Mouse (Mus musculus): ENCODE measurements around the gene Rnh1. TPM values are rescaled to one million over a fixed set of nuclear protein-coding genes. Genes with fewer than 3 reads are reported as not detected.

The Rnh1 gene
- polyA plus RNA-seq, 1 experiment from 2014 or later: 51.1 TPM

DNA sequence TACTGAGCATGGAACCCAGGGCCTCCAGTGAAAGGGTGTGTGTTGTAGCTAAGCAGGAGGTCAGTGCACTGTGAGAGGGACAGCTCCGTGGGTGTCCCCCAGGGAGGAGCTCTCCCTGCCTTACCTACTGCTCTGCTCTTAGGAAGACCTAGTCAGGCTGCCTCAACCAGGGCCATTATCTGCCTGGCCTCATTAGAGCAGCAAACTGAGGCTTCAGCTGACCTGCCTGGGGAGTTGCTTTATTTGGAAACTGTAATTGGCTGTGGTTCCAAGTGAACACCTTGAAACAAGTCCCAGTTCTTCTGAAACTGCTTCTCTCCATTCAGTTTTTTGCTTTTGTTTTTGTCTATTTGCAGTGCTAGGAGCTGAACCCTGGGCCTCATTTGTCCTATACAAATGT, 27.3 kb downstream of the Rnh1 start:
- Histone ChIP-seq H3K4me3 (no peak overlapping the region), H3K27me3 (no peaks in the 10 kb centered on the region), H3K36me3 (peaks cover 62% of the 10 kb centered on the region), H3K4me2 (no peak overlapping the region), H3K4me1 (replicated peaks) (no peaks in the 10 kb centered on the region), H3K9me3 (no peaks in the 10 kb centered on the region), H3K27ac (no peak overlapping the region), H3K9ac (no peak overlapping the region)
- no peak for ATAC-seq (ENCODE audit: low FRiP score)
- WGBS: 80% methylated on average over 1 of the region's 1 CpGs

DNA sequence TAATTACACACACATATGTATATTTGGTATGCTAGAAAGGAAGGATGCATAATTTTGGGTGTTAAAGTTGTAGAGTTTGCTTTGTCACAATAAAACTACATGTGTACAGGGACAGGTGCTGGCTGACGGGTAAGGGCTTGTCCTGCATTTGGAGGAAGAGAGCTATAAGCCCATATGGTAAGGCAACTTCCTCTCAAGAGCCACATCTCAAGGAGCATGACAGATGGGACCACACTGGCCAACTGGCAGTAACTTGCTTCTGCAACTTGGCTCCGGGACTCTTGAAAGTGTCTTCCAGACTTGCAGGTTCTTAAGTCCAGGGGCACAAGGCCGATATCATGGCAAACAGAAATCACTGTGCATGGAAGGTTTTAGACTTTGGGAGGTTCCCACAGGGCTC, 28.0 kb downstream of the Rnh1 start:
- no peaks in the 10 kb centered on the region for H3K27me3 ChIP-seq
- 95% methylated on average over 3 of the region's 3 CpGs for WGBS
- H3K4me2 ChIP-seq: no peak overlapping the region
- peaks cover 62% of the 10 kb centered on the region for H3K36me3 ChIP-seq
- no peak for ATAC-seq (ENCODE audit: low FRiP score)
- no peaks in the 10 kb centered on the region for H3K9me3 ChIP-seq
- H3K4me1 ChIP-seq (replicated peaks): no peaks in the 10 kb centered on the region
- no peak overlapping the region for H3K27ac ChIP-seq
- H3K9ac ChIP-seq: no peak overlapping the region
- H3K4me3 ChIP-seq: no peak overlapping the region

DNA sequence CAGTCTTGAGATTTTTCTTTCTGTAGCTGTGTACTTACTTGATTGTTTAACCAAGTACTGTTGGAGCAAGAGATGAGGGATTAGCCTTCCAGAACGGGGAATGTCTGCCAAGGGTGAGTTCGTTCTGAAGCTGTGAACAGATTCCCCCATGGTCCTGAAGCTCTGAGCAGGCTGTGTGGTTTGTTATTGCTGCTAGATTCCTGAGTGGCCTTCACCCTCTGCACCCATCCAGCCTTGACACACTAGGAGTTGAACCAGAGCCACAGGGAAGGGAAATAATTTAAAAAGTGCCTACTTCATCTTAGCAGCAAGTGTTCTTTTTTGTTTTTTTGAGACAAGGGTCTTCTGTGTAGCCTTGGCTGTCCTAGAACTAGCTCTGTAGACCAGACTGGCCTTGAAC, 28.8 kb downstream of the Rnh1 start:
- Histone ChIP-seq H3K27me3 (no peaks in the 10 kb centered on the region), H3K36me3 (peaks cover 66% of the 10 kb centered on the region), H3K9ac (no peak overlapping the region), H3K27ac (no peak overlapping the region), H3K4me1 (replicated peaks) (no peaks in the 10 kb centered on the region), H3K9me3 (no peaks in the 10 kb centered on the region), H3K4me3 (no peak overlapping the region), H3K4me2 (no peak overlapping the region)
- WGBS: 92% methylated on average over 2 of the region's 2 CpGs
- no peak for ATAC-seq (ENCODE audit: low FRiP score)

DNA sequence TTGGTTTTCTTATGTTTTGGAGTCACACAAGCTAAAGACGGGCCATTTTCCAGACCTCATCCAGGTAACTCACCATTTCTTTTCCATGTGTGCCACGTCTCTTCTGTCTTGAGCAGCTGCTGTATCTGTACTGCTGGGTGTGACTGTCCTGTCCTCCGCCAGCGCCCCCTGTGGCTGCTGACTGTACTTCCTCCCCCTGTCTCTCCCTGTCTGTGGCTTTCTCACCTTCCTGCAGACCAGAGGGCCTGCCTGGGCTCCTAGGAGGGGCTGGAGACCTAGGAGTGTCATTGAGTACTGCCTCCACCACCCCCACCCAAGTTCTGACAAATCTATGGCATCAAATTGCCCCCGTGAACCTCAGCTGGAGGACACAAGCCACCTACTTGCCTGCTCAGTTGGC, 29.5 kb downstream of the Rnh1 start:
- H3K4me1 ChIP-seq (replicated peaks): no peaks in the 10 kb centered on the region
- 50% methylated on average over 5 of the region's 5 CpGs for WGBS
- H3K27me3 ChIP-seq: no peaks in the 10 kb centered on the region
- H3K4me3 ChIP-seq: no peak overlapping the region
- no peak for ATAC-seq (ENCODE audit: low FRiP score)
- H3K4me2 ChIP-seq: no peak overlapping the region
- H3K9me3 ChIP-seq: no peaks in the 10 kb centered on the region
- H3K27ac ChIP-seq: no peak overlapping the region
- peaks cover 66% of the 10 kb centered on the region for H3K36me3 ChIP-seq
- no peak overlapping the region for H3K9ac ChIP-seq

DNA sequence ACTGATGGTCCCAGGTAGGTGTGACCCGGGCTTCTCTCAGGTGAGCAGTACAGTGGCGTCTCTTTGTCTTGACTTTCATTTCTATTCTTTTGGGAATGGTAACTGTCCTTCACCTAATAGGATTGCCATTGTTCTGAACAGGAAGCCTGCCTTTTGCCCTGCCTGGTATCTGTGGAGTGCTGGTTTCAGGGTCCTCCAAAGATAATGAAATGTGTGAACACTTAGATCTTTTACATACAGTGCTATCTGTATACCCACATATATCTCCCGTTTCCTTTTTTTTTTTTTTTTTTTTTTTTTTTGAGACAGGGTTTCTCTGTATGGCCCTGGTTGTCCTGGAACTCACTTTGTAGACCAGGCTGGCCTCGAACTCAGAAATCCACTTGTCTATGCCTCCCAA, 31.3 kb downstream of the Rnh1 start:
- H3K4me3 ChIP-seq: no peak overlapping the region
- 91% methylated on average over 4 of the region's 4 CpGs for WGBS
- no peak overlapping the region for H3K4me2 ChIP-seq
- H3K27ac ChIP-seq: no peak overlapping the region
- no peaks in the 10 kb centered on the region for H3K9me3 ChIP-seq
- no peak overlapping the region for H3K9ac ChIP-seq
- no peaks in the 10 kb centered on the region for H3K4me1 ChIP-seq (replicated peaks)
- ATAC-seq (ENCODE audit: low FRiP score): no peak
- H3K27me3 ChIP-seq: no peaks in the 10 kb centered on the region
- H3K36me3 ChIP-seq: peaks cover 69% of the 10 kb centered on the region

DNA sequence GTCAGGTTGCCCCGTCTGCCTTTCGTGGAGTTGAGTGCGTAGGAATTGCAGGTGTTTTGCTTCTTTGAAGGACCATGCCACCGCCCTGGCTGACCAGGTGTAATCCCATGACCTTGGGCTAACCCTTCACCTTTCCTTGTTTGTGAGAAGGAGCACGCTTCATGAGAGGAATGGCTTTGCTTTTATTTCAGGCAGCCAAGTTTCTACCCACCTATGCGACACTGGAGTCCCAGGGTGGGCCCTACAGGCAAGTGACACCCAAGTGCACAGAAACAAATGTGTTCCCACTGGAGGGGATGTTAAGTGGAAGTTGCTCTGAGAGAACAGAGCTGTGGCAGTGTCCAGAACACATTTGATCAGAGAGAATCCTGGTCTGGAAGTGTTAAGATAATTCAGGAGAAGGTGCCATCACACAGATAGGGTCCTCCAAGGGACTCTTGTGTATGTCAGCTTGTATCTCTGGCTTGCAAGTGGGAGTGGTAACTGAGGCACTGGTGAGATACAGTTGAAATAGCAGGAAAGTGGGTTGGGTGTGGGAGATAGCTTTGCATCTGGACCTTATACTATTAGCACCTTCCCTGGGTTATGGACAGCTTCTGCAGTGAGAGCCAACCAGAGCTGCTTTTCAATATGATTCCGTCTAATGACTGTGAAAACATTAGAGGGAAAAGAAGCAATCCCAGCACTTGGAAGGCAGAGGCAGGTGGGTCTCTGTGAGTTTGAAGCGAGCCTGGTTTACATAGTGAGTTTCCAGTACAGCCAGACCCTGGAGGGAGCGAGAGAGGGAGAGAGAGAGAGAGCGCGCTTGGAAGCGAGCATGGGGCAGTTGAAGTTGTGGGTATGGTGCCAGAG, 40.5 kb downstream of the Rnh1 start:
- Histone ChIP-seq H3K27me3 (0 out of 2 replicates have a peak, but pooled peaks cover 3% of the 10 kb centered on the region), H3K9me3 (no peaks in the 10 kb centered on the region), H3K4me3 (peak overlapping the region; percentile 84), H3K4me2 (peak overlapping the region; percentile 88), H3K4me1 (replicated peaks) (peaks cover 23% of the 10 kb centered on the region), H3K36me3 (peaks cover 23% of the 10 kb centered on the region), H3K9ac (peak overlapping the region; percentile 92), H3K27ac (no peak overlapping the region)
- 65% methylated on average over 12 of the region's 12 CpGs for WGBS
- no peak for ATAC-seq (ENCODE audit: low FRiP score)

DNA sequence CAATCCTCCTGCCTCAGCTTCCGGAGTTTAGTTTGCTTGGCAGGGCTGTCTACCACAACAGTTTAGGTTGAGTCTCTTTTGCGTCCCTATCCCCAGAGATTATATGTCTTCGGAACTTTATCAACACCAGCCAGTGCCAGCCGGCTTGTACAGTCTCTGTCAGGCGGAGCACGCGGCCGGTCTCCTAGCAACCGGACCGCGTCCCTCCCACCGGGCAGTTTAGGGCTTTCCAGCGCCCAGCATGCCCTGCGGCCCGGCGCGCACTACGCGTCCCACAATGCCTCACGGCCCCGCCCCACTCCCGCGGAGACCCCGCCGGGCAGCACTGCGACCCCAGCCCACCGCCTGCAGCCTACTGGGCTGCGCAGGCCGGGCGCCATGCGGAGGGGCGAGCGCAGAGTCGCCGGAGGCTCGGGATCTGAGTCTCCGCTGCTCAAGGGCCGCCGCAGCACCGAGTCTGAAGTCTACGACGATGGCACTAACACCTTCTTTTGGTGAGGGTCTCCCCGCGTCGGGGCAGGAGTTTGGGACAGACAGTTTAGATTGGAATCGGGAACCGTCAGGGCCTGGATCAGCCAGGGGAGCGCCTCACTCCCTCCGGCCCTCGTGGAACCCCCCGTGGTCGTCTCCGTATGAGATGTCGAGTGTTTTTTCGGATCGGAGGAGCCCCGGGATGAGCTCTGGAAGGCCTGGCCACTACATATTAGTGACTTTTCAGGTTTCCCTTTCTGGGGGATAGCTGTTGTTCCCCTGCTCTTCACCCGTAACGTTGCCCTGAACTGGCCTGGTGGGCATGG, 41.4 kb downstream of the Rnh1 start:
- H3K4me2 ChIP-seq: peak overlapping the region; percentile 88
- WGBS: under 1% methylated on average over 59 of the region's 59 CpGs
- peak overlapping the region; percentile 92 for H3K9ac ChIP-seq
- peak overlapping the region; percentile 84 for H3K4me3 ChIP-seq
- ATAC-seq (ENCODE audit: low FRiP score): peak; percentile 99
- peaks cover 14% of the 10 kb centered on the region for H3K36me3 ChIP-seq
- H3K4me1 ChIP-seq (replicated peaks): peaks cover 23% of the 10 kb centered on the region
- H3K27ac ChIP-seq: peak overlapping the region; percentile 69; the same call in 1 of the 2 replicates
- H3K27me3 ChIP-seq: 0 out of 2 replicates have a peak, but pooled peaks cover 3% of the 10 kb centered on the region
- no peaks in the 10 kb centered on the region for H3K9me3 ChIP-seq

DNA sequence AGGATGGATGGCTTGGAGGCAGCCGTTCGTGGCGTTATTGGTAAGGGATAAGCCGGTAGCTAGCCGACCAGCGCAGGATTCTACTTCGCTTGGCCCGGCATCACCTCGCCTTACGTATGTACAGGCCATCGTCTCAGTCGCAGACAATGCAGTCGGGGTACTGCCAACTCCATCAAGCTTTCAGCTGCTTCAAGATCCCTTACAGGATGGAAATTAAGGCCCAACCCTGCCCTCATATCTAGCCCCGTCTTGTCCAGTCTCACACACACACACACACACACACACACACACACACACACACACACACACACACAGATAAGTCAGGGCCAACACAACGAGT, 49.2 kb downstream of the Rnh1 start:
- Histone ChIP-seq H3K9me3 (no peaks in the 10 kb centered on the region), H3K9ac (peak overlapping the region; percentile 76), H3K4me2 (peak overlapping the region; percentile 67), H3K27ac (peak overlapping the region; percentile 89), H3K4me1 (replicated peaks) (0 out of 2 replicates have a peak, but pooled peaks cover 5% of the 10 kb centered on the region), H3K4me3 (peak overlapping the region; percentile 60), H3K36me3 (no peaks in the 10 kb centered on the region), H3K27me3 (no peaks in the 10 kb centered on the region)
- ATAC-seq (ENCODE audit: low FRiP score): peak; percentile 44; the same call in 1 of the 2 replicates
- WGBS: 4% methylated on average over 15 of the region's 15 CpGs

DNA sequence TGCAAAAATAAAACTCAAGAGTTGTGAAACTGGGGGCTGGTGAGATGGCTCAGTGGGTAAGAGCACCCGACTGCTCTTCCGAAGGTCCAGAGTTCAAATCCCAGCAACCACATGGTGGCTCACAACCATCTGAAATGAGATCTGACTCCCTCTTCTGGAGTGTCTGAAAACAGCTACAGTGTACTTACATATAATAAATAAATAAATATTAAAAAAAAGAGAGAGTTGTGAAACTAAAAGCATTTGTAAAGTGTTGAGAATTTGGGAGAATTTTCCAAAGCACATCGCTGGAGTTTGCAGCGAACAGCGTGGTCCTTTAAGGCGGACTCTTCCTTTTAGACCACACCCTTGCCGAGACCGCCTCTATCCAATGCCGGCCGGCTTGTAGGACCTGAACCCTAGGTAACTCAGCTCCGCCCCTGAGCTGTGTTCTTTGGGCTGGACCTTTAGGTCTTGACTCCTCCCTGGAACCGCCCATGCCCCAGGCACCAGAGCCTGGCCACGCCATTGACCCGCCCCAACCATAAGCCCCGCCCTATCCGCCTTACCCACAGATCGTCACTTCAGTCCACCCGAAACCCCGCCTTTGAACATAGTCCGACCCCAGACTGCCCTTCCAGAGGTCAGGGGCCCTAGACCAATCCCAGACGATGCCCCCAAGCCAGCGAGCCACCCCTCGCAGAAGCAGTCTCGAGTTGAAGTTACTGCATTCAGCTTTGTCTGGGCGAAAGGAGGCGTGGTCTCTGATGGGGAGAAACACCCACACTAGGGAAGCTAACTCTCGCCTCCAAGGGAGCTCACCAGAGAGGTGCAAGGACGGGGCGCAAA, 49.8 kb downstream of the Rnh1 start:
- Histone ChIP-seq H3K9ac (peak overlapping the region; percentile 76), H3K27me3 (0 out of 2 replicates have a peak, but pooled peaks cover 4% of the 10 kb centered on the region), H3K27ac (peak overlapping the region; percentile 89), H3K4me3 (peak overlapping the region; percentile 60), H3K4me1 (replicated peaks) (0 out of 2 replicates have a peak, but pooled peaks cover 5% of the 10 kb centered on the region), H3K9me3 (no peaks in the 10 kb centered on the region), H3K4me2 (peak overlapping the region; percentile 67), H3K36me3 (no peaks in the 10 kb centered on the region)
- WGBS: 2% methylated on average over 29 of the region's 29 CpGs
- peak; percentile 96 for ATAC-seq (ENCODE audit: low FRiP score)

DNA sequence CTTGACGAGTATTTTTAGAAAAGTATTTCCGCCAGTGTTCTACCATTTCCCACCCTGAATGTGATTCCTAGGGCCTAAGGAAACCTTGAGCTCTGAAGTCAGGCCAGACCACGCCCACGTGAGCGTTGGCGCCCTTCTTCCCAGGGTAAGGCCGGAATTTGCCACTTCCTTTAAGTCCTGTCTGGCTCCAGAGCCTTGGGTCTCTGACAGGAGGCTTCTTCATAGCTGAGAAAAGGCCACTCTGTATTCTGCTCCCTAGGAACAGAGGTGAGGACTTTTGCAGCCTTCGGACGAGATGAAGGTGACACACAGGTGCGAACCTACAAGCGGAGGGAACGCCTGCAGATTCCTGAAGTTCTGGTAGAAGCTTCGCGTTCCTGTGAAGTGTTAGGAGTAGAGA, 50.4 kb downstream of the Rnh1 start, which contains the start of gene Ptdss2:
Gene Ptdss2, plus strand, starts transcription at position 138 of the 400 bp plus-strand sequence.
- no peaks in the 10 kb centered on the region for H3K36me3 ChIP-seq
- peak within 1 kb of the TSS; percentile 89 for H3K27ac ChIP-seq
- peak within 1 kb of the TSS; percentile 60 for H3K4me3 ChIP-seq
- peaks cover 9% of the 10 kb centered on the region; the same call in 1 of the 2 replicates for H3K27me3 ChIP-seq
- no peaks in the 10 kb centered on the region for H3K9me3 ChIP-seq
- ATAC-seq (ENCODE audit: low FRiP score): no peak
- H3K9ac ChIP-seq: peak within 1 kb of the TSS; percentile 76
- whole genome bisulfite sequencing: 54% methylated on average over 14 of the region's 14 CpGs
- H3K4me1 ChIP-seq (replicated peaks): 0 out of 2 replicates have a peak, but pooled peaks cover 5% of the 10 kb centered on the region
- H3K4me2 ChIP-seq: peak within 1 kb of the TSS; percentile 67

DNA sequence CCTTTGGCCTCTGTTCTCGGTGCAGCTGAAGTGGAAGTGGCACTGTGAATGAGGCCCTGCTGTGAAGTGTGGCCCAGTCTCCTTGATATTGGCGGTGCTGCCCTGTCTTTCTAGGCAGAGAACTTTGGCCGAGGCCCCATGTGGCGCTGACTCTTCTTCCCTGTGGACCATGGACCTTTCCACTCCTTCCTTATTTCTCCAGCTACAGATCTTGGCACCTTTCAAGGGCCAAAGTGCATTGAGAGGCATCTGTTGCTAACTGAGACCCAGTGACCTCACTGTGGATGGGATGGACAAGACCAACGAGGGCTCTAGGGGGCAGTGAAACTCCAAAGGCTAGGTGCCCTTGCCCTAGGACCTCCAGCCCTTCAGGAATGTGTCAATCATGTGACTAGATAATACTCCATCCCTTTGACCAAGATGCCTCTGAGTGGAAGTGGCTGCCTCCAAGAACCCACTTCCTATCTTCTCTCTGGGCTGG, 51.6 kb downstream of the Rnh1 start:
- ATAC-seq (ENCODE audit: low FRiP score): no peak
- Histone ChIP-seq H3K4me3 (no peak overlapping the region), H3K4me1 (replicated peaks) (0 out of 2 replicates have a peak, but pooled peaks cover 5% of the 10 kb centered on the region), H3K36me3 (no peaks in the 10 kb centered on the region), H3K9ac (no peak overlapping the region), H3K27ac (no peak overlapping the region), H3K4me2 (no peak overlapping the region), H3K9me3 (no peaks in the 10 kb centered on the region), H3K27me3 (peaks cover 15% of the 10 kb centered on the region; the same call in 1 of the 2 replicates)
- WGBS: 80% methylated on average over 5 of the region's 5 CpGs

All from hindbrain, embryonic 13.5 days (tissue).